Mouse (Mus musculus) T-cell, adult 66 days (primary cell): ENCODE measurements around the gene Tmprss11f. TPM values are rescaled to one million over a fixed set of nuclear protein-coding genes. Genes with fewer than 3 reads are reported as not detected.

ENCODE experiments used
- total RNA-seq, 2 experiments: library from RNA; stranded (reverse); gene quantifications; 3 replicates in 1 of 2; 4 replicates in 1 of 2; pipeline ENCODE4 v1.2.4; 2023

Gene Tmprss11f
- total RNA-seq, result not detected

DNA sequence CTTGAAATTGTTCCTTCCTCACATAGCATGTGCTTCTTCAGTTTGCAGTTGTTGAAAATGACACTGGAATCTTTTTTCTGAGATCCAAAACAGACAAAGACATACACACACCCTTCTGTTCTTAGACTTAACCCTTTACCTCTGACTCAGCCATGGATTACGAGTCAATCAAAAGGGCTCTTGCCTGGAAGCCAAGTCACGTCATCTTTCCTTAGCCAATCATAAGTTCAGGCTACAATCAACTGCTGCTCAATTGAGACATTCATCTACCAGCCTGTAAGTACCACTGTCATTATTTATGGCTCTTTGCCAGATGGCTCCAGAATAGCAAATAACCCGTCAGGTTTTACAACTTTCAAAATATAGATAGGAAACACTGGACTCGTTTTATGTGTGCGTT lies at the start of gene Tmprss11f:
TSS of gene Tmprss11f (minus strand) at position 101 of the 400 bp plus-strand sequence.

DNA sequence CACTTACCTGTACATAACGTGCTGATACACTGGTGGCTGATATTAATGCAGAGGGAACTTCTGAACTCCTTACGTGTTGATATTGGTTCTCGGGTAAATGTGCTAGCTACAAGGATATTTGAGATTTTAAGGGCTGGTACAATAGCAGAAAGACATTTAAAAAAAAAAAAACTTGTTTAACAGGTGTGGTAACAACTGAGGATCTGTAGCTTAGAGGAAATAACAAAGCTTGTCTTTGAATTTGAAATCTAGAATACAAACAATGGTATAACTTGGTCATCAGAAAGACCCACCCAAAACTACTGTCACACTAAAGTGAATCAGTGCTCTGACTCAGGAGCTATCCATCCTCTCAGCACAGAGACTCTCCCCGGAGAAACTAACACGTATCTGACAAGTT lies 44.0 kb upstream of the Tmprss11f start, which contains the start of gene Tmprss11b:
TSS of gene Tmprss11b (minus strand) at position 101 of the 400 bp plus-strand sequence.

DNA sequence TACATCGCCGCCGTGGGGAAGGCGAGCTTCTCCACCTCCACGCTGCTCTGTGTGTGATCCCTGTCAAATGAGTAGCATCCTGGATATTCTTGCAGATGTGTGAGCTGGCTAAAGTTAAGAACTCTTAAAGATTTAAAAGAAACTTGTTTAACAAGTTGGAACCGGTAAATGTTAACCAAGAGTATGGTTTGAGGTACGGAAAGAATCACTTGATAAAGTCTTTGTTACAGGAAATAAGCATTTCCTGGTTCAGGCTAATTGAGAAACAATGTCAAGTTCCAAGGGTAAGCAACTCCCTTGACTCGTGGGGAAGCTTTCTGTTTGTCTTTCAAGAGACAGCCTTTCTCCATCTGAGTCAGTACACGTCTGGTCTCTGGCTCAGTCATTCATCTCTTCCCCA lies 113.7 kb downstream of the Tmprss11f start, which contains the start of gene Tmprss11g:
TSS of gene Tmprss11g (minus strand) at position 101 of the 400 bp plus-strand sequence.

Other genes with a start within 250 kb of the Tmprss11f start
- gene Tmprss11a, start 163.4 kb downstream of the Tmprss11f start, total RNA-seq, result not detected
- not detected for gene Tmprss11g, start 113.8 kb downstream of the Tmprss11f start, total RNA-seq
- not detected for gene Tmprss11b, start 43.9 kb upstream of the Tmprss11f start, total RNA-seq
- gene Tmprss11e, start 113.4 kb upstream of the Tmprss11f start, total RNA-seq, result not detected
- 100 to 1,000 TPM; 231 to 279 TPM for gene Ythdc1, start 171.8 kb upstream of the Tmprss11f start, total RNA-seq